16 mouse cellular contexts compared by ENCODE assay signal in genomic region chr6:62573611-62574010, GRCm38 (mm10).
DNase-seq lines count a peak whose midpoint lies in the region.
"Had no signal": no experiment of that assay in that cellular context is flagged by ENCODE, and none has a peak within 500 bp of the region (broad histone marks: within the 10 kb centered on the region; RNA-seq: fewer than 3 reads in every experiment).

No protein-coding gene starts in this region.

- intact Hi-C loops in left cerebral cortex, postnatal 25 days (cut with DNase I): no loop called here

- DNase-seq in frontal cortex, adult 2 months (ENCODE audit: extremely low spot score in 1 of 2, low spot score in 1 of 2): peak; percentile 3 to 59
- DNase-seq in frontal cortex, postnatal 10 days (ENCODE audit: low spot score in 2 of 2): no peak
- DNase-seq in left cerebral cortex, postnatal 25 days (ENCODE audit: low spot score in 2 of 2): peak; percentile 14 to 40
- DNase-seq in left cerebral cortex, adult 8-10 months (ENCODE audit: low spot score in 2 of 2): no peak
- peak; percentile 19 for DNase-seq in right cerebral cortex, adult 18-20 months
- DNase-seq in right cerebral cortex, postnatal 10 days (ENCODE audit: low spot score in 2 of 2): no peak
- DNase-seq in urinary bladder, postnatal 36 days (ENCODE audit: low spot score in 2 of 2): peak; percentile 2 to 12
- DNase-seq in urinary bladder, adult 2 months (ENCODE audit: low spot score): no peak
- DNase-seq: adrenal gland, postnatal 10 days; cerebellum, adult 11-12 months; cerebellum, adult 9-10 months; cerebellum, postnatal 36 days; forebrain, postnatal 0 days; gastrocnemius, postnatal 36 days; heart, adult 11 months; heart, postnatal 36 days had no signal

Comparison
In these comparisons a context has a peak if more than half of its experiments do, and no peak if none do; other contexts are left out.
1. DNase-seq: peak in frontal cortex, adult 2 months (2 of 2), left cerebral cortex, postnatal 25 days (2 of 2), right cerebral cortex, adult 18-20 months (single experiment) and urinary bladder, postnatal 36 days (2 of 2); none in frontal cortex, postnatal 10 days (0 of 2), left cerebral cortex, adult 8-10 months (0 of 2), right cerebral cortex, postnatal 10 days (0 of 2) and urinary bladder, adult 2 months (single experiment).